Mouse (Mus musculus) kidney, postnatal 4 days (tissue): ENCODE measurements around the gene Psma6.

Source experiments
- DNase-seq, 2 experiments: peaks; one replicate each; pipeline ENCODE4 v3.0.0; 2021; ENCODE audit warnings: mixed read lengths in 2 of 2

The Psma6 gene

GRCm38 (mm10) chr12:55465401-55465983 lies 81.5 kb downstream of the Psma6 start:
- peak; percentile 23 to 46 for DNase-seq

- DNase-seq: peak in 1 of 2 experiments; percentile 42
These were observed 82.2 kb downstream of the Psma6 start for GRCm38 (mm10) chr12:55466088-55466701.

DNA sequence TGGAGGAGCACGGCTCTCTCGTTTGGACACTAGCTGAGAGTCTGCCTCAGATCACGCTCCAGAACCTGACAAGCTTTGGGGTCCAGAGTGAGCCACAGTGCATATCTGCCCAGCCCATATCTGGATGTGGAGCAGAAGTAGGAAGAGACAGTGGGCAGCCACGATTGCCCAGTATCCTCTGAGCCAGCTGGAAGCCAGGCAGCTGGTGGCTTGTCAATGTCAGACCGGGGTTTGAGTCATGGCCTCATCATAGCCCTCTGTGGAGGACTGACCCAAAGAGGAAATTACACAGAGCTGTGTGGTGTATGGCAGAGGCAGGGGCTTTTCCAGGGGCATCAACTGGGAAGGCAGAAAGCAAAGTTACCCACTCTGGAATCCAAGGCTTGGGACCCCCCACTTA lies 82.8 kb downstream of the Psma6 start:
- no peak for DNase-seq

- no peak for DNase-seq
These were observed 83.5 kb downstream of the Psma6 start for GRCm38 (mm10) chr12:55467331-55468180.
